Mouse (Mus musculus): ENCODE data around the gene Celf2.

Gene Celf2

DNA sequence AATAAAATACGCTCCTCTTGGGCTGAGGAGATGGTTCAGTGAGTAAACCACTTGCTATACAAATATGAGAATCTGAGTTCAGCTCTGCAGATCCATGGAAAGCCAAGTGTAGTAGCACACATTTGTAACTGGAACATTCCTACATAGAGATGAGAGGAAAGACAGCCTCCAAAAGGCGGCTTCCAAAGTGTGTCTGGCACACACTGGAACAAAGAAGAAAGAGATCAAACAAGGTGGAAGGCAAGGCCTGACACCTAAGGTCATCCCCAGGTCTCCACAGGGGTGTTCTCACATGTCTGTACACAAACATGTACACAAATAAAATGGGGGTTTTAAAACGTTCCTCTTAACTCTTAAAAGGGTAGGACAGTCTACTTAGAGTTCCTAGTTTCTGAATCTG is 791.4 kb downstream of the Celf2 start:
- no peak for DNase-seq

DNA sequence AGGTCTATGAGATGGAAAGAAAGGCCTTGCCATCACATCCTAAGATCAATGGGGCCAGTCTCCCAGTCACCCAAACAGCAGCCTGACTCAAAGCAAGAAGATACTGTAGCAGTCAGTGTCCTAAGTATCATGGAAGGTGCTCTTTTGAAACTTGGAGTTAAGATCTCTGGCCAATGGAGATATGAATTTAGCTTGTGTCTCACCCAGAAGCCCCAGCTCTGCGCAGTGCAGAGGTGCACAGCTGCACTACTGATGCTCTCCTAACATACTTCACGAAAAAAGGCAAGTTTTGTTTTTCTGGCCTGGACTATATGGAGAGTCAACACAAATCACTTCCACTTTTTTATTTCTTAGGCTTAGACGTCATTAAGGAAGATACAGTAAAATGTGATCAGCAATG is 793.8 kb downstream of the Celf2 start:
- no peak for DNase-seq

DNA sequence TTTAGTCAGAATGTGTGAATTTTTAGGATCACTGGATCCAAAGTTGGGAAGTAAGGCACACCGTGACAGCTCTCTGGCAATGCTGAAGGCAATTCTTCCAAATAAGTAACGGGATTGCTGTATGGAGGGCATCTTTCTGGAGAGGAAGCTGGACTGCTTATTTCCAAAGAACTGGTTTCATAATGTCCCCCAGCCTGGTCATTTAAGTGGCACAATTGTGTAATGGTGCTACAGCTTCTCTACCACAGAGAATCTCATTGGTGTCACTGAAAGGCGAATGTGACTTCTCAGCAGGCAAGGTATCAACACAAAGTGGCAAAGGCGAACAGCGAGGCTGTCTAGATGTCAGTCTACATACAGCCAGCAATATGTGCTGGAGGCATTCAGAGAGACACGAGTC is 795.8 kb downstream of the Celf2 start:
- no peak for DNase-seq

DNA sequence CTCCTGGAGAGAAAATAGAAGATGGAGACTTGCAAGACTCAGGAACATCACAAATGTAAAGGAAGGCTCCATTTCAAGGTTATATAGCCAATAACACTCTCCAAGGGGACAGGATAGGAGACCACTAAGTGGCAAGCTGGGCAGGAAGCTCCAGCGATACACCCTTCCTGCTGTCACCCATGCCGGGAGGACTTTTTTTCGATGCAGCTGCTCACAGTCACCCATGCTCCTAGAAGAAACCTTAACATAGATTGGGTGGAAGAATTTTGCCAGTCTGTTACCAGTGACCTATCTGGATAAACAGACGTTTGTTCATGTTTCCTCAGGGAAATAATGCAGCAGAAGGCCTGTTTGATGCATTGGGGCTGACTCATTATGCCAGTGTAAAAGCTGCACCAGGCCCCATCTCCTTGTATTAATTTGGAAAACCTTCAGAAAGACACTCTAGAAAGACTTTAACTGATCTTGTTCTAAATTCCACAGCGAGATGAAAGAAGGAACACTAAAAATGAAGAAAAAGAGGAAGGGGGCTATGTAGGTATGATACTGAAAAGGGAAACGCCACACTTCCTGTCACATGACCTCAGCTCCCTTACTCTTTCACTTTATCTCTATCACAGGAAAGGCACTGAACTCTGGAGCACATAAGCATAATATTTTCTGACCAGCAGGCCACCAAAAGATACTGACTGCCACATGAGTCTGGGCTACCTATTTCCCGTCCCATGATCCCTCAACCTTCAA is 798.5 kb downstream of the Celf2 start:
- DNase-seq, result no peak

DNA sequence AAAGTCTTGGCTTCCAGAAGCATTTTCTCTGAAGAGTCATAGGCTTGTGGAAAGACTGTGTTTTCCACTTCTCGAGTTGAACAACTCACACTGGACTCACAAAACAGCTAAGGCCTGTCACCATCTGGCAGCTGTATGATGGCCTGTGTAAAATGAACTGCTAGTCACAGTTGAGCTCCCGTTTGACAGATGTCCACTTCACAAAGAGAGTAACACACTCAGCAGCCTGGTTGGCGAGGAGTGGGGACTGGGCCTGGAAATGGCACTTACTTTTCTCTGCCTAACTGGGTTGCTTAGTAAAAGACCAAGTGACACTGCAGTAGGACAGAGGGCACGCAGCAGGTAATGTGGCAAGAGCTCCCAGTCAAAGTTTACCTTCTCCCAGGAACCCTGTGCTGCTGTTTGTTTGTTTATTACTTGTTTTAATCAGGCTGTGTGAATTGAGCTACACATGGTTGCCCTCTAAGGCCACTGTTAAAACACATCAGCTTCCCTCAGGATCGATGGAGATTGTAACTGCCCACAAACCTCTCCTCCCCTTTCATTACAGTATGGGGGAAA is 801.3 kb downstream of the Celf2 start:
- no peak for DNase-seq

DNA sequence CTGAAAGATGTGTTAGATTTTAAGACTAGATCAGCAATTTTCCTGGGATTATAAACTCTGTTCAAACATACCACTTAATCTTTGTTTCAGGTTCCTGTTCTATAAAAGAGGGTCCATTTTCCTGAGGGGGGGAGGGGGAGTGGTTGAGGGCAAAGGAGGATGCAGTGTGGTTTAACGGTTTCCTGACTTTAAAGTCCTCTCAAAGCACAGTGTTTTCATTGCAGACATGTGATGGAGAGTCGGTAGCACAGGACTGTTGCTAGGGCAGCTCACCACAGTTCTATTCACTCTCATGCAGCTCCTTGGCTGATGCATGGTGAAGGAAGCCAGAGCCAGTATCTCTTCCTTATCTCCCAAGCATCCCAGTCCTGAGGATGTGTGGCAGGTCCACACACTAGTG is 802.1 kb downstream of the Celf2 start:
- DNase-seq, result no peak

DNA sequence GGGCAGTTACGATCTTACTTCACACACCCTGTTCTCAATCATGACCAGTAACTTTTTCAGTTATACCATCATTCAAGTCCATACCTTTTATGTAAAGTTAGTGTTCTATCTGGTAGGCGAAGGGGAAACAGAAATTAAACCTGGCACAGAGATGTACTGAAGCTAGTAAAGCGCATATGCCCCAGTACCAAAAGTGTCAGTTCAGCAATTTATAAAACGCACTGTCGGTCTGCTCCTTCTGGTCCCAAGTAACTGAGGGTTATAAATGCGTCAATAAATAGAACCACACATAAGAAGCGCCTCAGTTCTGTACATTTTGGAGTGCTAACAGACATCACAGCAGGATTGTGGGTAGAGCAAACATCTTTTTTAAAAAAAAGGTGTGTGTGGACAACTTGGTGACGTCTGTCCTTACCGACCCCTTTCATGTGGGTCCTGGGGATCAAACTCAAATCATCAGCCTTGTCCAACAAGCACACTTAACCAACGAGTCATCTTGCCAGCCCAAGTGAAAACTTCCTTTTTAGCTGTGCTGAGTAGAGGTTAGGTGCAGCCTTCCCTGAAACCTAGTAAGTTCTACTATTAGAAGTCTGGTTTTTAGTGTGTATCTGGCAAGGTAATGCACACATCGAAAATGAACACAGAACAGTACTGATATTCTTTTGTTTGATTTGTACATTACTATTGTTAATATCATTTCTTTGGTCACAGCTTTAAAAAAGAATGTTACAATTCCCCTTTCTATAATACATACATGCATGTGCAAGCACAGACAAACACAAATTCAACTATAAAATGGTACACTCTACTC is 803.2 kb downstream of the Celf2 start:
- DNase-seq, result no peak

DNA sequence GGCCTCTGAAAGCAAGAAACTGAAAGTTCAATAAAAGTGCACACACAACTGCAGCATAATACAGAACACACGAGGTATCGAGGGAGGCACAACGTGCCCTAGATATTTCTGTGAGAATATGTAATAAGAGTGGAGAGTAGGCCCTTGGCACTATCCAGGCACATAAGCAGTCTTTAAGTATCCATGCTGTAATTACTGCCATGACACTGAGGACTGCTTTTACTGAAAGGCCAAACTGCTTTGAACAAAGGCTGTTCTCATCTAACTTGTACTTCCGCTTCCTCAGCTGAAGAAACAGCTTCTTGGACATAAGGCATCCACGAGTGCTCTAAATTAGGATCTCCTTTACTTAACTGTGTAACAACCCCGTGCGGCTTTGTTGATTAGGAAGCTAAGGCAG is 803.9 kb downstream of the Celf2 start:
- no peak for DNase-seq

DNA sequence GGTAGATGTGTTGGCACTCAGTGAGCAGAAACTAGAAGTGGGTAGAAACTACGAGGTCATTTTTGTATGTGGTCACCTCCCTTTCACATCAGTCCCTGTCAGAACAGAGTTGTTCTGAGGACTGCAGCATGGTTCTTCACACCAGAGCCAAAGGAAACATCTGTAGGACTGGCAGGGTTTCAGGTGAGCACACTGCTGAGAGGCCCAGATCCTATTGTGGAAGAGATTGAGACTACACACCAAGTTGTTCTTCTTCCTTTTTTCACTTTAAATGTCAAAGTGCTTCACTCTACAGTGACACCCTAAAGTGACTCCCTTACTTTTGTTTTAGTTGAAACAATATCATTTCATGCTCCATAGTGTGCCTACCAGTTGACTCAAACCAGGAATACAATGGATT is 804.6 kb downstream of the Celf2 start:
- no peak for DNase-seq

DNA sequence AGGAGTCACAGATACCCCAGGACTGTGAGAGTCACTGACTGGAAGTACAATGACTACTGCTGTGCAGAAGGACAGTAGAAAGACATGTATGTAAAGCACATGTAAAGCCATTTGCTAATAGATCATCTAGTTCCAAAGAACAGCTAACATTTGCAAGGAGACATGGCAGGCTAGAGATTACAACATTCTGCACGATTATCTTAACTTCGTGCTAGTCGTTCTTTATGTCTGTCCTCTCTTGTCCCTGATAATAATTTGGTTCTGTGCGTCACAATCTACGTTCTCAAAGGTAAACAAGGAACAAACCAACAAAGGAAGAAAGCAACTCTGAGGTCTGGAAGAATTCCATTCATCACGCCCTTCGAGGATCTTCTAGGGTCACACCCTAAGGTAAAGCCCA is 805.0 kb downstream of the Celf2 start:
- DNase-seq, result no peak

DNA sequence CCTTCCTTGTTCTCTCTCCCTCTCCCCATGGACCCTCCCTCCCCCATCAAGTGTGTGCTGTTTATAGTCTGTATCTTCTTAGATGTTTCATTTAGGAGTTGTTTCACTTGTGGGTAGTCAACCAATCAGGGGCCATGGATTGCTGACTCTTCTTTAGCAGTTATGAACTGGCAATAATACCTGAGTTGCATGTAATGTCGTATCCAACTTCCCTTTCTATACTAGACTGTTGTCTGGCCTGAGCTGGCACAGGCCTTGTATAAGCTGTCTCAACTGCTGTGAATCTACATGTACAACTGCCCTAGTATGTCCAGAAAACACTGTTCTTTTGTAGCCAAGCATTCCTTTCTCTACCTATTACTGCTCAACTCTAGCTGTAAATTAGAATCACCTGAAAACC is 813.0 kb downstream of the Celf2 start:
- no peak for DNase-seq

DNA sequence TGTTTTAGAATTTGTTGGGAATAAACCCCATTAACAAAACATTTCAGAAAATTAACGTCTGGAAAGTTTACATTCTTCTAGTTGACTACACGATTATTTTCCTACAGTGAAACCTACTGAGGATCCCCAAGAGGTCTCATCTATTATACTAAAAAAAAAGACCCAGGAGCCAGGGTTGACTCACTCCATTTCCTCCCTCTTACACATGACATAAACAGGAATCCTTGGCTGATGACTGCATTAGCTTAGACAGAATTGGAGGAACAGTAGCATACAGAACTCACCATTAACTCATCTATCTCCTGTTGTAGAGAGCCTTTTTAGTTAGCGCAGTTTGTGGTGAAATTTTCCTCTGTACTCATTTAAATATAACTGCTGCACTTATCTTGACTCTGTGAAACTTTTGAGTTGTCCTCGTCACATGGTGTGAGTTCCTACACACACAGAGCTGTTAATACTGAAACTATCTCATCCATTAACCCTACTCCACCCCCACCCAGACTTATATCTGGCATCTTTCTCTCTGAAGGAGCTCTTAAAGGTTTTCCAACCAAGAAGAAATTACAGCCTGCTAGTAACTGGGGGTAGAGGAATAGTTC is 813.9 kb downstream of the Celf2 start:
- DNase-seq, result no peak

DNA sequence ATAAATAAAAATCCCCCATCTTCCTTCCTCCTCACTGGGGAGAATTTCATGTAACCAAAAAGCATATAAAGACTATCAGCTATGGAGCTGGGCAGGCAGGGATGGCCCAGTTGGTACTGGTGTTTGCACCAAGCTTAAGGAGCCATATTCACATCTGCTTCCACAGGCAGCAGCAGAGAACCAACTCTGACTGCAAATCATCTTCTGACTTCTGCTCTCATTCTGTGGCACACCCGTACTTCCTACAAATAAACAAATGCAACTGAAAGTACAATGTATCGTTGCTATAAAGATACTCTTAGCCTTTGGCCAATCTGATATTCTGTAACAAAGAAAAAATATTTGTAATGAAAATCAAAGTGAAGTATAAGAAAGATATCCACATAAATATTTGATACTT is 819.7 kb downstream of the Celf2 start:
- no peak for DNase-seq

DNA sequence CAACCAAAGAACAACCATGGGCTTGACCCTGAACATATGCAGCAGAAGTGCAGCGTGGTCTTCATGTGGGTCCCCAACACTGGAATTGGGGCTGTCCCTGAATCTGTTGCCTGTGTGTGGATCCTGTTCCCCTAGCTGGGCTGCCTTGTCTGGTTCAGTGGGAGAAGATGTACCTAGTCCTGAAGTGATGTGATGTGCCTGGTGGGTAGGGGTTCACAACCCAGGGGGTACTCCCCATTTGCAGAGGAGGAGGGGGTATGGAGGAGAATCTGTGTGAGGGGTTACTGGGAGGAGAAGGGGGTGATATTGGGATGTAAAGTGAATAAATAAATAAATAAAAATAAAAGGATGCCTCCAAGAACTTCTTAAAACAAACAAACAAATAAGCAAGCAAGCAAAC is 831.1 kb downstream of the Celf2 start:
- DNase-seq, result no peak

DNA sequence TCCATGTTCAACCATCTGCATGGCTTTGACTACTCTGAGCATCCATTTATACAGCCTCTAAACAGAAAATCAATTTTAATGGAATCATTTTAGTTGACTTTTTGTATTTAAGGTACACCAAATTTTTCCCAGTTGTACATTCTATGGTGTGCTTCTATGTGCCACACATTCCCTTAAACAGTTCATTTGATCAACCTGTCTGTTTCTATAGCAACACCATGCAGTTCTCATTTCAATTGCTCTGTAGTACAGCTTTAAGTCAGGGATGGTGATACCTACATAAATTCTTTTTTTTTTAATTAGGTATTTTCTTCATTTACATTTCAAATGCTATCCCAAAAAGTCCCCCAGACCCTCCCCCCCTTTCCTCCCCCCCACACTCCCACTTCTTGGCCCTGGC is 831.9 kb downstream of the Celf2 start:
- no peak for DNase-seq

DNA sequence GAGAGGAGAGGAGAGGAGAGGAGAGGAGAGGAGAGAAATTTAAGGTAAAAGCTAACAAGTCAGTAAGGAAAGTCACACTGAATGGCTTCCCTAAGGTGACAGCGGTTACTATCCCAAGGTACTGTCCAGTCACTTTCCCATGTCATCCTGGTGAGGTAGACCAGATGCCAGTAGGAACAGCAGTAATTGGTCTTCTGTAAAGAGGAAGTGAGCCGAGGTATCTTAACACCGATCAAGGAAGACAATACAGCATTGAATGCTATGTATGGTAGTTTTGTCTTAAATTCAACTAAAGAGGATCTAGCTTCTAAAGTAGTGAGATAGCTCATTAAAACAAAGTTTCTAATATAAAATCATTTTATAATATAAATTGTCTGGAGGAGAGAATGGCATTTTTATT is 835.0 kb downstream of the Celf2 start:
- no peak for DNase-seq

DNA sequence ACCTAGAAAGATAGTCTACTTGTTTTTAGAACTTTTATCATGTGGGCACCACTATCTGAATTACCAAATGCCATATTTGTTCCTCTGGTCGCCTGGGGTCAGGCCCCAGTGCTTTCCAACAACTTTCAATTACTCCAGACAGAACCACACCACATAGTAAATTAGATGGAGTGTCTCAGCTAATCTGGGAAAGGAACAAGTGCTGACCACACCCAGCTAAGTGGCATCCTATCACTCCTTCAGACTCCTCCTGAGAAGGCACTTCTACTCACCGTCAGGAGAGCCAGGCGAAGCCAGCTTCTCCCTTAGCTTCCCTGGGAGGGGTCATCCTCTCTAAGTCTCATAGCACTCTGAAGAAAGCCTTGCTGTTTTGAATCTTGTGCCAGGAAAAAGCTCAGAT is 835.9 kb downstream of the Celf2 start:
- DNase-seq, result no peak

DNA sequence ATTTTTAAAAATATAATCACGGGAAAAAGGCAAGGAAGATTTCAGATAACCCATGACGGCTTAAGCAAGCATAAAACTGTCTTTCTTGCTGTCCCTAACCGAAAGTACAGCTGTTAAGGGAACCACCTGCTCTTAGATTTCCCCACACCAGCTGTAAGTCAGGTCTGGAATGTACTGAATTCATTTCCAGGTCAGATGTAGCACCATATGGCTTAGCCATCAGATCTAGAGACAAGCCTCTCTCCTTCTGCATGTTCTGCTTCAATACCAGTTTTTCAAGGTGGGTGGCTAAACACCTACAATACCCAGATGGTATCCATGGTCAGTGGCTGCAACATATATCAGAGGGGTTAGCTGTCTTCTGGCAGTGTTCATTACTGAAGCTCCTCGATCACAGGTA is 841.8 kb downstream of the Celf2 start:
- DNase-seq, result no peak

DNA sequence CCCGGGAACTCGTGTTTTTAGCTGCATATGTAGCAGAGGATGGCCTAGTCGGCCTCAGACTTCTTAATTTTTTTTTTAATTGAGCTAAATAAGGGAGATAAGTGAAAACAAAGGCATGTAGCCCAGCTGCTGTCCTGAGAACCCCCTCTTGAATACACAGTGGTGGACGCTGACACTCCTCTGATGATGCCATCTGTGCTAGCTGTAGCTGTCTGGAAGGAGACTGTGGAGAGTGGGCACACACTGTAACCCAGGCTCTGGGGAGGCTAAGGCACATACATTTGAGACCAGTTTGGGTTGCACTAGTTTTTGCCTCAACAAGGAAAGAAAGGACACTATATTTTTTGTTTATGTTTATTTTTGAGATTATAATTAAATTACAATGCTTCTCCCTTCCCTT is 849.5 kb downstream of the Celf2 start:
- no peak for DNase-seq

DNA sequence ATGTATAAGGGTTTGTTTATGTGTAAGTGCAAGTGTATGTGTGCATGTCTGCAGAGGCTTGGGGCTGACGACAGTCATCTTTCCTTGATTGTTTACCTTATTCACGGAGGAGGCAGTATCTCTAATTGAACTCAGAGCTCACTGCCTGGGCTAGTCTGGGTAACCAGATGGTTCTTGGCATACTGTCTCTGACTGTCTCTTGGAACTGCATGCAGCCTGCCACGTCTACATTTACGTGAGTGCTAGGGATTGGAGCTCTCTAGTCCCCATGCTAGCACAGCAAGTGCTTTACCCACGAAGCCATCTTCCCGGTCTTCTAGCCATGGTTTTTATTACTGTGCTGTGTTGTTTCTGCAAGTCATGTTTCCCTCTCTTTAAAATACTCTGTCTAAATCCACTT is 855.6 kb downstream of the Celf2 start:
- no peak for DNase-seq

DNA sequence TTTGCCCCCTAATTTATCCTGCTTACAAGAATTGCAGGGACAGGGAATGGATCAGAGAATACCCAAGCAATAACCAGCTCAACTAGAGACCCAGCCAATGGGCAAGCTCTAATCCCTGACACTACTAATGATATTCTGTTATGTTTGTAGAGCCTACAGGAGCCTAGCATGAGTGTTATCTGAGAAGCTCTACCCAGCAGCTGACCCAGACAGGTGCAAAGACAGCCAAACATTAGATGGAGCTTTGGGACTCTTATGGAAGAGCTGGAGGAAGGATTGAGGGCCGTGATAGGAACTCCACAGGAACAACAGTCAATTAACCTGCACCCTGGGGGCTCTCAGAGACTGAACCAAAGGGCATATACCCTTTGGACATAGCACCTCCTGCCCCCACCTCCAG is 857.7 kb downstream of the Celf2 start:
- no peak for DNase-seq

DNA sequence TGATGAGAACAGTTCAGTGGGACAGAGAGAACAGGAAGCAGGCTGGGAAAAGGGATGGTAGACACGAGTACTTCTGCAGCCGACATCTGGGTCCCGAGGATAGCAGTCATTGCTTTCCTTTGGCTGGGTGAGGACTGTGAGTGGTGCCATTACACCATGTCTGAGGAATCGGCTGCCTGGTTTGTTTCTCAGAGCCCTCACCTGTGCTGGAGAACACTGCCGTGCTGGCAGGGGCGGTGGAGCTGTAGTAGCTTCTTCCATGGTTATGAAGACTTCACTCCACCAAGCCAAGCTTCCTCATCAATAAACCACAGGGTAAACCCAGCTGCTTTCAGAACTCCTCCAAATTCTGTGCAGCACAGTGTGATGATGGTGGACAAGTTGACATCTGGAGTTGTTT is 860.5 kb downstream of the Celf2 start:
- DNase-seq, result no peak

DNA sequence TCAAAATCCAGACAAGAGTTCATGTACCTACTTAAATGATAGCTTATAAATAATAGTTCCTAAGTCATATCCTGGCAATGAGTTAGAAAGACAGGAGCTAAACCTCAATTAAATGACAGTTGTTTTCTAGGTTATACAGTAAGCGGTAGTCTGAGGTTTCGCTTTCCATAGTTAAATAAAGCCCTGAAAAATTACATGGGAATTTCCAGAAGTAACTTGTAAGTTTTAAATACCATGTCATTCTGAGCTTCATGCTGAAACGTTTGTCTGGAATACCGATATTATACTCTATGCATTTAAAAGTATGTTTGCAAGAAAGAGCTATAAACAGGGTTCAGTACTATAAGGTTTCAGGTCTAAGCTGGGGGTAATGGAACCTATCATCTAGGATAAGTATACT is 862.3 kb downstream of the Celf2 start:
- no peak for DNase-seq

DNA sequence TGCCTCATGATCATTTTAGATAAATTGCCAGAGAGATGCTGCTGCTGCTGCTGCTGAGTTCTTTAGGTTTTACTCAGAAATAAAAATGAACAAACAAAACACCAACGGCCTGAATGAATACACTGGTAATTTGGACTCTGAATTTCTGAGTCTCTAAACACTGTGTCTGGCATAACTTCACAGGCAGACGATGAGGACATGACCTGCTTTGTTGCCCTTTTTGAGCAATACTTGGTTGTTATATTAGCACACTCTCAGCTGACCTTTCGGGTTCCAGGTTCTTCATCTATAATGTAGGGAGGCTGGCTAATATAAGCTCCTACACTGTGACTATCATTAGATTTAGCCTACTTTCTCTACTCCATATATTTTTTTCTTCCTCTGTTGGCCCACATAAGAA is 863.0 kb downstream of the Celf2 start:
- no peak for DNase-seq
